Mouse (Mus musculus) forebrain, embryonic 16.5 days (tissue): ENCODE measurements around the gene 4930402K13Rik. TPM values are rescaled to one million over a fixed set of nuclear protein-coding genes. Genes with fewer than 3 reads are reported as not detected.

ENCODE experiments used
- ATAC-seq: fragments of 200-750 bp; cut with Nextera tagmentation; 2 replicates; pipeline ENCODE4 v1.8.0; 2017; ENCODE audit warnings: mild to moderate bottlenecking, moderate library complexity
- H3K27ac ChIP-seq: fragments of 300-500 bp; sonication (generic); 2 replicates; pipeline ENCODE4 v1.5.1; 2014; ENCODE audit warnings: low read length, control low read depth
- H3K27me3 ChIP-seq: fragments of 300-500 bp; sonication (generic); replicated peaks from 2 replicates; pipeline ENCODE4 v1.6.1; 2014; ENCODE audit warnings: low read length; ENCODE audit not compliant: control insufficient read depth, insufficient read depth
- H3K36me3 ChIP-seq: fragments of 300-500 bp; sonication (generic); 2 replicates; pipeline ENCODE4 v1.6.1; 2014; ENCODE audit not compliant: control insufficient read depth, insufficient read depth
- H3K4me1 ChIP-seq: fragments of 300-500 bp; sonication (generic); replicated peaks from 2 replicates; pipeline ENCODE4 v1.6.1; 2014; ENCODE audit warnings: low read length; ENCODE audit not compliant: control insufficient read depth, insufficient read depth
- H3K4me2 ChIP-seq: fragments of 300-500 bp; sonication (generic); 2 replicates; pipeline ENCODE4 v1.6.1; 2014; ENCODE audit warnings: mild to moderate bottlenecking, low read length, control low read depth
- H3K4me3 ChIP-seq: fragments of 300-500 bp; sonication (generic); replicated peaks from 2 replicates; pipeline ENCODE4 v1.5.1; 2014; ENCODE audit warnings: mild to moderate bottlenecking, low read length, control low read depth
- H3K9ac ChIP-seq: fragments of 300-500 bp; sonication (generic); replicated peaks from 2 replicates; pipeline ENCODE4 v1.6.1; 2014; ENCODE audit warnings: low read depth, low read length, control low read depth
- H3K9me3 ChIP-seq: fragments of 300-500 bp; sonication (generic); 2 replicates; pipeline ENCODE4 v1.6.1; 2016; ENCODE audit warnings: low read length; ENCODE audit not compliant: control insufficient read depth
- WGBS: fragments of 180-500 bp; shearing (Covaris S2); extraction: QIAGEN DNeasy Blood & Tissue Kit; methylation state at CpG from one replicate; pipeline ENCODE4 v1.1.7; 2014; 5-methylcytosine and 5-hydroxymethylcytosine counted together
- polyA plus RNA-seq: library from polyadenylated mRNA; unstranded; fragments of >200 nt; fragmentation: Nextera tagmentation; extraction: Ambion mirVana; gene quantifications from 2 replicates; pipeline ENCODE4 v1.2.1, GENCODE M21; 2015

The 4930402K13Rik gene
- polyA plus RNA-seq, 1 experiment from 2014 or later, result not detected

DNA sequence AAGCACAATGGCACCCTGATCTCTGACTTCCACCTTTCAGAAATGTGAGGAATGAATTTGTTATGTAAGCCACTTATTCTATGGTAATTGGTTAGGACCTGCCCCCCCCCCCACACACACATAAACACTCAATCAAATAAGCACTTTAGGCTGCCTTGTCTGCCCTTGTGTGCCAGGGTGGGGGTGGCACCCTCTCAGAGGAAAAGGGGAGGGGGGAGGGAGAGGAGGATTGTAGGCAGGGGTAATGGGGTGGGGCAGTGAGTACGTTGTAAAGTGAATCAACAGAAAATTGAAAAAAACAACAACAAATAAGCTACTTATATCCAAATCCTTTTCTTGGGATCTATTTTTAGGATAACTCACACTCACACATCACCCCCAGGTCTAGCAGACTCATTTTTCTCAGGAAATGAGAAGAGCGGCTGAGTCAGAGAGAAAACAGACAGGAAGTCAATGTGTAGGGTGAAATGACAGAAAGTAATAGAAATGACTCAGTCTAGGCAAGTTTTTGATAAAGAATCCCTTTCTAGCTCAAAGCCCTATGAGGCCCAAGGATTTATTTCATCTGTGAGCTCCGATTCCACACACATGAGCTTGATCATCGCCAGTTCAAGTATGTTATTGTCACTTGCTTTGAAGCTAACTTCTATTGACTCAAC is 35.1 kb downstream of the 4930402K13Rik start:
- no peaks in the 10 kb centered on the region for H3K9me3 ChIP-seq
- H3K27ac ChIP-seq, result no peak overlapping the region
- H3K9ac ChIP-seq, result no peak overlapping the region
- H3K4me3 ChIP-seq, result no peak overlapping the region
- ATAC-seq, result no peak
- no peaks in the 10 kb centered on the region for H3K27me3 ChIP-seq
- H3K4me1 ChIP-seq, result no peaks in the 10 kb centered on the region
- WGBS, result 78% methylated on average over 4 of the region's 4 CpGs
- H3K36me3 ChIP-seq, result no peaks in the 10 kb centered on the region
- no peak overlapping the region for H3K4me2 ChIP-seq

DNA sequence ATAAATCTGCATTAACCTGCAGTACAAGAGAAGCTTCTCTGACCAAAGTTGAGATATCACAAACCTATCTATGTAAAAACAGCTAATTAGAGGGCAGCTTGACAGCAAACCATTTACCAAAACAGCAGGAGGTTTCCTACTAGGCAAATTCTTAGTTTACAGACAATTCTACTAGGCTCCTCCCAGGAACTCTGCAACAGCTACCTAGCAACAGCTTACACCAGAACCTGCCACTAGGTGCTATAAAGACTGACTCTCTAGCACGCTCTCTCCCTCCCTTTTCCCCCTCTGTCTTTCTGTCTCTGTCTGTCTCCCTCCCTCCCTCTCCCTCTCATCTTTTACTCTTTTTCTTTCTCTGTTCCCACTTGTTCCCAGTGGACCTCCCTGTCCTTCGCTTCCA is 38.3 kb downstream of the 4930402K13Rik start:
- Histone ChIP-seq H3K4me3 (no peak overlapping the region), H3K4me1 (no peaks in the 10 kb centered on the region), H3K27ac (no peak overlapping the region), H3K9ac (no peak overlapping the region), H3K27me3 (no peaks in the 10 kb centered on the region), H3K36me3 (no peaks in the 10 kb centered on the region), H3K4me2 (no peak overlapping the region), H3K9me3 (no peaks in the 10 kb centered on the region)
- no peak for ATAC-seq
- whole genome bisulfite sequencing, result 41% methylated on average over 2 of the region's 2 CpGs

Other genes starting within 250 kb of the 4930402K13Rik start
- gene Gm5751, start 230.3 kb upstream of the 4930402K13Rik start, polyA plus RNA-seq, result not detected in 2 replicates
- 10.3 and 13.2 TPM in 2 replicates for gene B630019K06Rik, start 212.2 kb upstream of the 4930402K13Rik start, polyA plus RNA-seq
- gene Fthl17b, start 141.6 kb upstream of the 4930402K13Rik start, polyA plus RNA-seq, result not detected in 2 replicates
- not detected in 2 replicates for gene Fthl17c, start 128.0 kb upstream of the 4930402K13Rik start, polyA plus RNA-seq
- not detected in 2 replicates for gene Fthl17d, start 117.8 kb upstream of the 4930402K13Rik start, polyA plus RNA-seq
- not detected in 2 replicates for gene Fthl17e, start 71.1 kb upstream of the 4930402K13Rik start, polyA plus RNA-seq
- not detected in 2 replicates for gene Fthl17f, start 41.5 kb upstream of the 4930402K13Rik start, polyA plus RNA-seq
- gene Lancl3, start 95.3 kb downstream of the 4930402K13Rik start, polyA plus RNA-seq, result 10.4 and 10.7 TPM in 2 replicates
- gene Gm14862, start 152.3 kb downstream of the 4930402K13Rik start, polyA plus RNA-seq, result not detected in 2 replicates
- 3.0 and 3.8 TPM in 2 replicates for gene Xk, start 168.2 kb downstream of the 4930402K13Rik start, polyA plus RNA-seq
- gene H2al1m, start 179.2 kb downstream of the 4930402K13Rik start, polyA plus RNA-seq, result not detected in 2 replicates
- gene H2al1k, start 246.1 kb downstream of the 4930402K13Rik start, polyA plus RNA-seq, result not detected in 2 replicates